Mouse (Mus musculus): ENCODE results near the gene Dohh. TPM values are rescaled to one million over a fixed set of nuclear protein-coding genes. Genes with fewer than 3 reads are reported as not detected.

The Dohh gene
- polyA plus RNA-seq, 1 experiment from 2014 or later: 59.4 TPM

GRCm38 (mm10) chr10:81408871-81409291 is 24.7 kb downstream of the Dohh start:
- Histone ChIP-seq H3K4me1 (replicated peaks; ENCODE audit: control insufficient read depth, insufficient read depth, low read length) (peaks cover 19% of the 10 kb centered on the region), H3K9me3 (ENCODE audit: control insufficient read depth) (no peaks in the 10 kb centered on the region), H3K27ac (ENCODE audit: low read depth, low read length) (0 out of 2 replicates have a peak overlapping the region, but pooled peaks have one; percentile 7), H3K4me2 (replicated peaks; ENCODE audit: low read depth) (peak overlapping the region; percentile 24; the same call in 1 of the 2 replicates), H3K27me3 (replicated peaks; ENCODE audit: control insufficient read depth, insufficient read depth, low read length) (peaks cover 10% of the 10 kb centered on the region; the same call in 1 of the 2 replicates), H3K4me3 (ENCODE audit: low read depth, low read length) (no peak overlapping the region), H3K9ac (ENCODE audit: low read depth, low read length) (no peak overlapping the region), H3K36me3 (ENCODE audit: control insufficient read depth, insufficient read depth) (peaks cover 28% of the 10 kb centered on the region)
- peak; percentile 98 for TF ChIP-seq CTCF (IDR thresholded peaks at IDR 0.05; ENCODE audit: low read depth)
- ATAC-seq: peak; percentile 76
- 21% methylated on average over 9 of the region's 9 CpGs for WGBS

- WGBS: 35% methylated on average over 8 of the region's 8 CpGs
- peaks cover 28% of the 10 kb centered on the region for H3K36me3 ChIP-seq (ENCODE audit: control insufficient read depth, insufficient read depth)
These were observed 25.1 kb downstream of the Dohh start for GRCm38 (mm10) chr10:81409330-81409729.

GRCm38 (mm10) chr10:81410350-81410749 is 26.1 kb downstream of the Dohh start:
- WGBS: 50% methylated on average over 4 of the region's 4 CpGs
- no peak for TF ChIP-seq CTCF (IDR thresholded peaks at IDR 0.05; ENCODE audit: low read depth)
- Histone ChIP-seq H3K27ac (ENCODE audit: low read depth, low read length) (no peak overlapping the region; the same call in 1 of the 2 replicates), H3K4me3 (ENCODE audit: low read depth, low read length) (no peak overlapping the region), H3K9me3 (ENCODE audit: control insufficient read depth) (no peaks in the 10 kb centered on the region), H3K36me3 (ENCODE audit: control insufficient read depth, insufficient read depth) (peaks cover 19% of the 10 kb centered on the region), H3K9ac (ENCODE audit: low read depth, low read length) (no peak overlapping the region), H3K27me3 (replicated peaks; ENCODE audit: control insufficient read depth, insufficient read depth, low read length) (peaks cover 10% of the 10 kb centered on the region; the same call in 1 of the 2 replicates), H3K4me1 (replicated peaks; ENCODE audit: control insufficient read depth, insufficient read depth, low read length) (peaks cover 29% of the 10 kb centered on the region), H3K4me2 (replicated peaks; ENCODE audit: low read depth) (no peak overlapping the region)
- ATAC-seq: no peak

More at GRCm38 (mm10) chr10:81409330-81409729, 25.1 kb downstream of the Dohh start:
- Histone ChIP-seq H3K4me2 (replicated peaks; ENCODE audit: low read depth) (peak overlapping the region; percentile 24; the same call in 1 of the 2 replicates), H3K27me3 (replicated peaks; ENCODE audit: control insufficient read depth, insufficient read depth, low read length) (peaks cover 10% of the 10 kb centered on the region; the same call in 1 of the 2 replicates), H3K27ac (ENCODE audit: low read depth, low read length) (no peak overlapping the region), H3K4me1 (replicated peaks; ENCODE audit: control insufficient read depth, insufficient read depth, low read length) (peaks cover 22% of the 10 kb centered on the region), H3K4me3 (ENCODE audit: low read depth, low read length) (no peak overlapping the region), H3K9ac (ENCODE audit: low read depth, low read length) (no peak overlapping the region), H3K9me3 (ENCODE audit: control insufficient read depth) (no peaks in the 10 kb centered on the region)
- ATAC-seq: no peak
- TF ChIP-seq CTCF (IDR thresholded peaks at IDR 0.05; ENCODE audit: low read depth): no peak

GRCm38 (mm10) chr10:81410981-81411380 is 26.8 kb downstream of the Dohh start:
- peak overlapping the region; percentile 46; the same call in 1 of the 2 replicates for H3K27ac ChIP-seq (ENCODE audit: low read depth, low read length)
- no peak for TF ChIP-seq CTCF (IDR thresholded peaks at IDR 0.05; ENCODE audit: low read depth)
- peaks cover 29% of the 10 kb centered on the region for H3K4me1 ChIP-seq (replicated peaks; ENCODE audit: control insufficient read depth, insufficient read depth, low read length)
- no peak overlapping the region for H3K4me2 ChIP-seq (replicated peaks; ENCODE audit: low read depth)
- ATAC-seq: no peak
- no peak overlapping the region for H3K4me3 ChIP-seq (ENCODE audit: low read depth, low read length)
- no peaks in the 10 kb centered on the region for H3K9me3 ChIP-seq (ENCODE audit: control insufficient read depth)
- peaks cover 9% of the 10 kb centered on the region; the same call in 1 of the 2 replicates for H3K27me3 ChIP-seq (replicated peaks; ENCODE audit: control insufficient read depth, insufficient read depth, low read length)
- H3K9ac ChIP-seq (ENCODE audit: low read depth, low read length): no peak overlapping the region
- 63% methylated on average over 9 of the region's 9 CpGs for WGBS
- H3K36me3 ChIP-seq (ENCODE audit: control insufficient read depth, insufficient read depth): peaks cover 12% of the 10 kb centered on the region

GRCm38 (mm10) chr10:81411471-81412400 is 27.5 kb downstream of the Dohh start:
- Histone ChIP-seq H3K9me3 (ENCODE audit: control insufficient read depth) (no peaks in the 10 kb centered on the region), H3K9ac (ENCODE audit: low read depth, low read length) (no peak overlapping the region), H3K27me3 (replicated peaks; ENCODE audit: control insufficient read depth, insufficient read depth, low read length) (peaks cover 5% of the 10 kb centered on the region; the same call in 1 of the 2 replicates), H3K4me2 (replicated peaks; ENCODE audit: low read depth) (peak overlapping the region; percentile 4), H3K4me1 (replicated peaks; ENCODE audit: control insufficient read depth, insufficient read depth, low read length) (peaks cover 29% of the 10 kb centered on the region), H3K27ac (ENCODE audit: low read depth, low read length) (peak overlapping the region; percentile 81), H3K4me3 (ENCODE audit: low read depth, low read length) (no peak overlapping the region), H3K36me3 (ENCODE audit: control insufficient read depth, insufficient read depth) (peaks cover 6% of the 10 kb centered on the region; the same call in 1 of the 2 replicates)
- no peak; the same call in 1 of the 2 replicates for ATAC-seq
- WGBS: 50% methylated on average over 18 of the region's 18 CpGs
- TF ChIP-seq CTCF (IDR thresholded peaks at IDR 0.05; ENCODE audit: low read depth): no peak

All from intestine, postnatal 0 days (tissue).